Mouse (Mus musculus): ENCODE measurements at regions not wholly inside any gene's neighbourhood (a gene's known extent, or its start where the extent isn't known, plus 50 kb on each side); places are given as distances from the start of the nearest gene placed in this dataset.

GRCm38 (mm10) chr13:6955713-6956112 lies 307.1 kb upstream of the Pfkp start:
- H3K4me1 ChIP-seq (replicated peaks; ENCODE audit: insufficient read depth, low read length): no peaks in the 10 kb centered on the region
- 55% methylated on average over 3 of the region's 3 CpGs for WGBS
- no peak overlapping the region for H3K27ac ChIP-seq
- no peak for DNase-seq (ENCODE audit: low spot score)
- no peak for TF ChIP-seq CTCF (IDR thresholded peaks at IDR 0.05; ENCODE audit: low read depth)
- no peak overlapping the region for H3K4me3 ChIP-seq (replicated peaks; ENCODE audit: low read depth, low read length)
- no peak overlapping the region for H3K4me2 ChIP-seq (ENCODE audit: low read length)
- ATAC-seq (replicated peaks; ENCODE audit: low FRiP score, low read depth): no peak
- H3K27me3 ChIP-seq (ENCODE audit: insufficient read depth, low read length): no peaks in the 10 kb centered on the region
- no peaks in the 10 kb centered on the region for H3K36me3 ChIP-seq (ENCODE audit: insufficient read depth, low read length)
- no peaks in the 10 kb centered on the region for H3K9me3 ChIP-seq (replicated peaks; ENCODE audit: low read length)
- no peak overlapping the region for H3K9ac ChIP-seq (ENCODE audit: low read depth, low read length)

- DNase-seq (ENCODE audit: low spot score): no peak
- no peak overlapping the region for H3K4me2 ChIP-seq (ENCODE audit: low read length)
- ATAC-seq (replicated peaks; ENCODE audit: low FRiP score, low read depth): no peak
- TF ChIP-seq CTCF (IDR thresholded peaks at IDR 0.05; ENCODE audit: low read depth): no peak
- no peaks in the 10 kb centered on the region for H3K4me1 ChIP-seq (replicated peaks; ENCODE audit: insufficient read depth, low read length)
- H3K27ac ChIP-seq: no peak overlapping the region
- H3K9ac ChIP-seq (ENCODE audit: low read depth, low read length): no peak overlapping the region
- H3K27me3 ChIP-seq (ENCODE audit: insufficient read depth, low read length): no peaks in the 10 kb centered on the region
- H3K36me3 ChIP-seq (ENCODE audit: insufficient read depth, low read length): no peaks in the 10 kb centered on the region
- H3K9me3 ChIP-seq (replicated peaks; ENCODE audit: low read length): no peaks in the 10 kb centered on the region
- H3K4me3 ChIP-seq (replicated peaks; ENCODE audit: low read depth, low read length): no peak overlapping the region
Measured at GRCm38 (mm10) chr13:6924136-6924535, 275.6 kb upstream of the Pfkp start.

- DNase-seq (ENCODE audit: low spot score) (no peak), ATAC-seq (replicated peaks; ENCODE audit: low FRiP score, low read depth) (no peak)
- no peak overlapping the region for H3K27ac ChIP-seq
- no peak overlapping the region for H3K4me2 ChIP-seq (ENCODE audit: low read length)
- no peaks in the 10 kb centered on the region for H3K36me3 ChIP-seq (ENCODE audit: insufficient read depth, low read length)
- no peaks in the 10 kb centered on the region for H3K27me3 ChIP-seq (ENCODE audit: insufficient read depth, low read length)
- no peaks in the 10 kb centered on the region for H3K4me1 ChIP-seq (replicated peaks; ENCODE audit: insufficient read depth, low read length)
- no peaks in the 10 kb centered on the region for H3K9me3 ChIP-seq (replicated peaks; ENCODE audit: low read length)
- WGBS: 44% methylated on average over 2 of the region's 2 CpGs
- TF ChIP-seq CTCF (IDR thresholded peaks at IDR 0.05; ENCODE audit: low read depth): no peak
- no peak overlapping the region for H3K9ac ChIP-seq (ENCODE audit: low read depth, low read length)
- H3K4me3 ChIP-seq (replicated peaks; ENCODE audit: low read depth, low read length): no peak overlapping the region
Measured at GRCm38 (mm10) chr13:6922357-6922721, 273.8 kb upstream of the Pfkp start.

GRCm38 (mm10) chr13:6921691-6922356 lies 273.2 kb upstream of the Pfkp start:
- H3K27ac ChIP-seq: no peak overlapping the region
- H3K36me3 ChIP-seq (ENCODE audit: insufficient read depth, low read length): no peaks in the 10 kb centered on the region
- H3K4me3 ChIP-seq (replicated peaks; ENCODE audit: low read depth, low read length): no peak overlapping the region
- DNase-seq (ENCODE audit: low spot score) (no peak), ATAC-seq (replicated peaks; ENCODE audit: low FRiP score, low read depth) (no peak)
- 46% methylated on average over 6 of the region's 6 CpGs for WGBS
- no peaks in the 10 kb centered on the region for H3K4me1 ChIP-seq (replicated peaks; ENCODE audit: insufficient read depth, low read length)
- H3K4me2 ChIP-seq (ENCODE audit: low read length): no peak overlapping the region
- TF ChIP-seq CTCF (IDR thresholded peaks at IDR 0.05; ENCODE audit: low read depth): no peak
- no peak overlapping the region for H3K9ac ChIP-seq (ENCODE audit: low read depth, low read length)
- no peaks in the 10 kb centered on the region for H3K9me3 ChIP-seq (replicated peaks; ENCODE audit: low read length)
- no peaks in the 10 kb centered on the region for H3K27me3 ChIP-seq (ENCODE audit: insufficient read depth, low read length)

GRCm38 (mm10) chr13:6906000-6906399 lies 257.4 kb upstream of the Pfkp start:
- H3K9ac ChIP-seq (ENCODE audit: low read depth, low read length): no peak overlapping the region
- no peak overlapping the region for H3K4me2 ChIP-seq (ENCODE audit: low read length)
- H3K27me3 ChIP-seq (ENCODE audit: insufficient read depth, low read length): no peaks in the 10 kb centered on the region
- no peaks in the 10 kb centered on the region for H3K9me3 ChIP-seq (replicated peaks; ENCODE audit: low read length)
- H3K27ac ChIP-seq: no peak overlapping the region
- no peak overlapping the region for H3K4me3 ChIP-seq (replicated peaks; ENCODE audit: low read depth, low read length)
- DNase-seq (ENCODE audit: low spot score) (no peak), ATAC-seq (replicated peaks; ENCODE audit: low FRiP score, low read depth) (no peak)
- no peak for TF ChIP-seq CTCF (IDR thresholded peaks at IDR 0.05; ENCODE audit: low read depth)
- H3K36me3 ChIP-seq (ENCODE audit: insufficient read depth, low read length): no peaks in the 10 kb centered on the region
- H3K4me1 ChIP-seq (replicated peaks; ENCODE audit: insufficient read depth, low read length): no peaks in the 10 kb centered on the region

GRCm38 (mm10) chr13:6901682-6902081 lies 253.1 kb upstream of the Pfkp start:
- ATAC-seq (replicated peaks; ENCODE audit: low FRiP score, low read depth) (no peak), DNase-seq (ENCODE audit: low spot score) (no peak)
- no peak overlapping the region for H3K27ac ChIP-seq

GRCm38 (mm10) chr13:6897666-6898065 lies 249.1 kb upstream of the Pfkp start:
- H3K9ac ChIP-seq (ENCODE audit: low read depth, low read length): no peak overlapping the region
- H3K4me2 ChIP-seq (ENCODE audit: low read length): no peak overlapping the region
- no peak for TF ChIP-seq CTCF (IDR thresholded peaks at IDR 0.05; ENCODE audit: low read depth)
- H3K27me3 ChIP-seq (ENCODE audit: insufficient read depth, low read length): no peaks in the 10 kb centered on the region
- no peaks in the 10 kb centered on the region for H3K9me3 ChIP-seq (replicated peaks; ENCODE audit: low read length)
- 52% methylated on average over 1 of the region's 1 CpGs for WGBS
- no peak overlapping the region for H3K27ac ChIP-seq
- ATAC-seq (replicated peaks; ENCODE audit: low FRiP score, low read depth) (no peak), DNase-seq (ENCODE audit: low spot score) (no peak)
- no peak overlapping the region for H3K4me3 ChIP-seq (replicated peaks; ENCODE audit: low read depth, low read length)
- H3K4me1 ChIP-seq (replicated peaks; ENCODE audit: insufficient read depth, low read length): no peaks in the 10 kb centered on the region
- H3K36me3 ChIP-seq (ENCODE audit: insufficient read depth, low read length): no peaks in the 10 kb centered on the region

More at GRCm38 (mm10) chr13:6901682-6902081, 253.1 kb upstream of the Pfkp start:
- H3K4me2 ChIP-seq (ENCODE audit: low read length): no peak overlapping the region
- H3K9me3 ChIP-seq (replicated peaks; ENCODE audit: low read length): no peaks in the 10 kb centered on the region
- H3K9ac ChIP-seq (ENCODE audit: low read depth, low read length): no peak overlapping the region
- H3K4me3 ChIP-seq (replicated peaks; ENCODE audit: low read depth, low read length): no peak overlapping the region
- no peaks in the 10 kb centered on the region for H3K27me3 ChIP-seq (ENCODE audit: insufficient read depth, low read length)
- no peaks in the 10 kb centered on the region for H3K36me3 ChIP-seq (ENCODE audit: insufficient read depth, low read length)
- no peaks in the 10 kb centered on the region for H3K4me1 ChIP-seq (replicated peaks; ENCODE audit: insufficient read depth, low read length)
- TF ChIP-seq CTCF (IDR thresholded peaks at IDR 0.05; ENCODE audit: low read depth): no peak
- 47% methylated on average over 2 of the region's 2 CpGs for WGBS
